Mouse (Mus musculus) kidney, adult 10 weeks (tissue): Measurements from ENCODE around the gene Fnbp1. TPM values are rescaled to one million over a fixed set of nuclear protein-coding genes. Genes with fewer than 3 reads are reported as not detected.

Experiments used
- polyA plus RNA-seq: library from polyadenylated mRNA; stranded (reverse); fragments of 350-450 nt; fragmentation: Illumina TruSeq; extraction: RNeasy Lipid Tissue Mini Kit (QIAGEN cat#74804); gene quantifications from one replicate; pipeline ENCODE4 v1.2.3, GENCODE M21; 2014; ENCODE audit warnings: low read depth, low replicate concordance

Gene Fnbp1
- polyA plus RNA-seq: 23.0 TPM

GRCm38 (mm10) chr2:31141867-31142454, at the start of gene Fnbp1:
Fnbp1 (minus strand) TSS chr2:31142008.

GRCm38 (mm10) chr2:31151892-31152812, 10.3 kb upstream of the Fnbp1 start, which contains the start of gene Gpr107:
Gpr107 (plus strand) TSS chr2:31152316.

GRCm38 (mm10) chr2:30981790-30982513, 159.9 kb downstream of the Fnbp1 start, which contains the start of the genes BC005624 and Usp20:
BC005624 (minus strand) TSS chr2:30982201.
Usp20 (plus strand) TSS chr2:30982279.

Other genes starting within 250 kb of the Fnbp1 start
- gene Ptges, start 212.1 kb downstream of the Fnbp1 start, polyA plus RNA-seq: 11.4 TPM
- gene Tor1b, start 189.0 kb downstream of the Fnbp1 start, polyA plus RNA-seq: 14.4 TPM
- gene Tor1a, start 174.1 kb downstream of the Fnbp1 start, polyA plus RNA-seq: 12.2 TPM
- gene BC005624, start 159.8 kb downstream of the Fnbp1 start, polyA plus RNA-seq: 15.4 TPM
- gene Usp20, start 159.7 kb downstream of the Fnbp1 start, polyA plus RNA-seq: 1.4 TPM
- gene Gpr107, start 10.3 kb upstream of the Fnbp1 start, polyA plus RNA-seq: 27.7 TPM
- gene Ncs1, start 103.8 kb upstream of the Fnbp1 start, polyA plus RNA-seq: 0.49 TPM
- not detected for gene Hmcn2, start 172.4 kb upstream of the Fnbp1 start, polyA plus RNA-seq